Mouse (Mus musculus): ENCODE data around the gene Abca12. TPM values are rescaled to one million over a fixed set of nuclear protein-coding genes. Genes with fewer than 3 reads are reported as not detected.

The Abca12 gene
- 0.02 and 0.15 TPM in 2 replicates for polyA plus RNA-seq (2012; rRNA removed)

DNA sequence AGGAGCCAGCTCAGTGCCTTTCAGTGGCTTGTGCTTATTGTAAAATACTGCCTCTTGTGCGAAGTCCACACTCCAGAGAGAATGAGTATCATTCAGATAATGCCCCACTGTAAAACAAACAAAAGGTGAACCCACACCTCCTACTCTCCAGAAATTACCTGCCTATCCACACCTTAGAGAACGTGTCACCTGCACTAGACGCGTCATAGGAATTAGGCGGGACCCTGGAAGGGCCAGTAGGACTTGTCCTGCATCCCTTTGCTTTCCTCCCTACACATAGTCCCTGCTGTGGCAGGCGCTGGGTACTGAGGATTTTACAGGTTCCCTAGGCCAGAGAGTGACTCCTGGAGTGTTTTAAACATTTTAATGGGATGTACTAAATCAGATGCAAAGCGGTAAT, at the start of gene Abca12:
Gene Abca12 (minus strand): TSS at position 101 of the 400 bp plus-strand sequence.

Other genes with a start within 250 kb of the Abca12 start
- 38.9 and 41.5 TPM in 2 replicates for gene Atic, start 142.2 kb upstream of the Abca12 start, polyA plus RNA-seq (2012; rRNA removed)
- 113 and 257 TPM in 2 replicates for gene Fn1, start 238.3 kb upstream of the Abca12 start, polyA plus RNA-seq (2012; rRNA removed)

All from central nervous system, embryonic 14 days (tissue).